Mouse (Mus musculus) CH12.LX (cell line): ENCODE measurements around the gene Cyp2e1. TPM values are rescaled to one million over a fixed set of nuclear protein-coding genes. Genes with fewer than 3 reads are reported as not detected.

ENCODE experiments used
- DNase-seq: peaks from one replicate; pipeline ENCODE4 v3.0.0-alpha.2; 2013; ENCODE audit errors: extremely low read depth
- H3K27ac ChIP-seq: 2 replicates; pipeline ENCODE4 v1.5.1; 2012; ENCODE audit warnings: low read depth, mild to moderate bottlenecking, control low read depth, moderate library complexity; ENCODE audit not compliant: insufficient read depth
- H3K27me3 ChIP-seq: replicated peaks from 2 replicates; pipeline ENCODE3; 2012; ENCODE audit warnings: inconsistent platforms
- H3K36me3 ChIP-seq, 2 experiments: replicated peaks in 1 of 2; 2 replicates each; pipeline versions ENCODE3 to v1.6.1; 2012; ENCODE audit warnings: inconsistent platforms in 1 of 2, low read length in 1 of 2, mild to moderate bottlenecking in 1 of 2, mixed read lengths in 1 of 2, moderate library complexity in 1 of 2; ENCODE audit not compliant: control insufficient read depth in 1 of 2, insufficient read depth in 1 of 2
- H3K4me1 ChIP-seq, 2 experiments: 2 replicates each; pipeline ENCODE4 v1.6.1; 2012; ENCODE audit warnings: inconsistent platforms in 1 of 2, moderate library complexity in 1 of 2; ENCODE audit not compliant: insufficient read depth in 2 of 2, control insufficient read depth in 1 of 2
- H3K4me2 ChIP-seq: 2 replicates; pipeline ENCODE4 v1.6.1; 2012; ENCODE audit warnings: low read depth, mild to moderate bottlenecking, control low read depth; ENCODE audit not compliant: poor library complexity, insufficient read depth, severe bottlenecking
- H3K4me3 ChIP-seq, 3 experiments: fragments of 150-350 bp in 1 of 3; sonication (generic) in 1 of 3; replicated peaks in 1 of 3; 2 replicates each; pipeline versions ENCODE3 to v1.5.1; 2011 to 2012; ENCODE audit warnings: low read depth in 2 of 3, low read length in 2 of 3, mild to moderate bottlenecking in 2 of 3, moderate library complexity in 2 of 3, control low read depth in 1 of 3, improper control_type of control experiment in 1 of 3, inconsistent platforms in 1 of 3, mixed read lengths in 1 of 3; ENCODE audit not compliant: poor library complexity in 1 of 3
- H3K79me2 ChIP-seq: replicated peaks from 2 replicates; pipeline ENCODE4 v1.6.1; 2012; ENCODE audit warnings: mild to moderate bottlenecking, moderate library complexity; ENCODE audit not compliant: control insufficient read depth, poor library complexity, insufficient read depth, severe bottlenecking; ENCODE audit errors: extremely low read depth
- H3K9ac ChIP-seq: 2 replicates; pipeline ENCODE4 v1.6.1; 2012; ENCODE audit warnings: low read depth, mild to moderate bottlenecking, control low read depth, moderate library complexity; ENCODE audit not compliant: insufficient read depth
- H3K9me3 ChIP-seq: replicated peaks from 2 replicates; pipeline ENCODE3; 2012; ENCODE audit warnings: low read length, inconsistent platforms, mixed read lengths
- BHLHE40 ChIP-seq: IDR thresholded peaks from 2 replicates; pipeline ENCODE4 v1.6.1; 2011; ENCODE audit warnings: mild to moderate bottlenecking, low read depth, low read length, improper control_type of control experiment
- CHD1 ChIP-seq: IDR thresholded peaks from 2 replicates; pipeline ENCODE4 v1.6.1; 2012; ENCODE audit warnings: low read depth, low read length, improper control_type of control experiment, inconsistent platforms
- CTCF ChIP-seq, 2 experiments: IDR thresholded peaks in 1 of 2; conservative IDR thresholded peaks in 1 of 2; 2 replicates each; pipeline ENCODE4 v1.5.1; 2011 to 2012; ENCODE audit warnings: low read depth in 2 of 2, low read length in 2 of 2, improper control_type of control experiment in 1 of 2, inconsistent platforms in 1 of 2, mild to moderate bottlenecking in 1 of 2, moderate library complexity in 1 of 2
- E2F4 ChIP-seq: IDR thresholded peaks from 2 replicates; pipeline ENCODE4 v1.6.1; 2011; ENCODE audit warnings: low read depth, low read length, improper control_type of control experiment; ENCODE audit not compliant: insufficient replicate concordance
- ETS1 ChIP-seq: conservative IDR thresholded peaks from 2 replicates; pipeline ENCODE4 v1.6.1; 2012; ENCODE audit warnings: low read depth, mild to moderate bottlenecking, inconsistent platforms, low read length, improper control_type of control experiment, moderate library complexity
- KAT2A ChIP-seq: IDR thresholded peaks from 2 replicates; pipeline ENCODE4 v1.6.1; 2012; ENCODE audit warnings: low read length, improper control_type of control experiment, inconsistent platforms; ENCODE audit not compliant: insufficient replicate concordance
- MAX ChIP-seq: IDR thresholded peaks from 2 replicates; pipeline ENCODE4 v1.6.1; 2011; ENCODE audit warnings: low read length, improper control_type of control experiment
- MAZ ChIP-seq: IDR thresholded peaks from 2 replicates; pipeline ENCODE4 v1.6.1; 2012; ENCODE audit warnings: low read depth, mild to moderate bottlenecking, inconsistent platforms, low read length, improper control_type of control experiment, moderate library complexity
- MEF2A ChIP-seq: IDR thresholded peaks from 2 replicates; pipeline ENCODE4 v1.6.1; 2014; ENCODE audit warnings: low read depth, mild to moderate bottlenecking, inconsistent platforms, low read length, improper control_type of control experiment, borderline replicate concordance
- MYC ChIP-seq: IDR thresholded peaks from 2 replicates; pipeline ENCODE4 v1.6.1; 2011; ENCODE audit warnings: low read depth, mild to moderate bottlenecking, improper control_type of control experiment, low read length
- NELFE ChIP-seq: IDR thresholded peaks from 2 replicates; pipeline ENCODE4 v1.6.1; 2011; ENCODE audit warnings: low read depth, low read length, improper control_type of control experiment
- NRF1 ChIP-seq: IDR thresholded peaks from 2 replicates; pipeline ENCODE4 v1.6.1; 2014; ENCODE audit warnings: low read depth, mild to moderate bottlenecking, inconsistent platforms, low read length, improper control_type of control experiment, moderate library complexity
- POLR2A ChIP-seq: IDR thresholded peaks from 2 replicates; pipeline ENCODE4 v1.6.1; 2011; ENCODE audit warnings: low read depth, mild to moderate bottlenecking, improper control_type of control experiment, low read length
- POLR2AphosphoS2 ChIP-seq: IDR thresholded peaks from 2 replicates; pipeline ENCODE4 v1.6.1; 2011; ENCODE audit warnings: low read depth, low read length, improper control_type of control experiment
- RAD21 ChIP-seq: IDR thresholded peaks from 2 replicates; pipeline ENCODE4 v1.6.1; 2011; ENCODE audit warnings: low read depth, mild to moderate bottlenecking, low read length, improper control_type of control experiment, moderate library complexity
- RCOR1 ChIP-seq: conservative IDR thresholded peaks from 2 replicates; pipeline ENCODE4 v1.6.1; 2012; ENCODE audit warnings: low read depth, mild to moderate bottlenecking, inconsistent platforms, low read length, improper control_type of control experiment
- SMC3 ChIP-seq: IDR thresholded peaks from 2 replicates; pipeline ENCODE4 v1.6.1; 2011; ENCODE audit warnings: low read depth, low read length, improper control_type of control experiment
- UBTF ChIP-seq: IDR thresholded peaks from 2 replicates; pipeline ENCODE4 v1.6.1; 2012; ENCODE audit warnings: low read depth, mild to moderate bottlenecking, inconsistent platforms, low read length, improper control_type of control experiment, moderate library complexity
- USF1 ChIP-seq: IDR thresholded peaks from 2 replicates; pipeline ENCODE4 v1.6.1; 2014; ENCODE audit warnings: low read depth, mild to moderate bottlenecking, inconsistent platforms, low read length, improper control_type of control experiment
- USF2 ChIP-seq: conservative IDR thresholded peaks from 2 replicates; pipeline ENCODE4 v1.6.1; 2011; ENCODE audit warnings: low read depth, low read length, improper control_type of control experiment
- ZC3H11A ChIP-seq: IDR thresholded peaks from 2 replicates; pipeline ENCODE4 v1.6.1; 2012; ENCODE audit warnings: low read depth, mild to moderate bottlenecking, inconsistent platforms, low read length, improper control_type of control experiment
- ZKSCAN1 ChIP-seq: IDR thresholded peaks from 2 replicates; pipeline ENCODE4 v1.6.1; 2012; ENCODE audit warnings: low read depth, inconsistent platforms, low read length, improper control_type of control experiment, borderline replicate concordance
- dilution Hi-C: fragments of 300-500 bp; cut with MboI; formaldehyde crosslinking; loops from 2 replicates; pipeline ENCODE4 v1.14.3; 2020; ENCODE audit warnings: low sequenced_read_pairs; ENCODE audit not compliant: extremely low pct_unique_long_range_greater_than_20kb, extremely low pct_ligation_motif_present
- in situ Hi-C: fragments of 300-500 bp; cut with MboI; formaldehyde crosslinking; loops from 3 replicates; pipeline ENCODE4 v1.14.3; 2019; ENCODE audit warnings: low sequenced_read_pairs, low pct_ligation_motif_present, low pct_unique_long_range_greater_than_20kb, mixed read lengths
- polyA plus RNA-seq: library from polyadenylated mRNA; unstranded; fragments of >175 nt; gene quantifications from 2 replicates; pipeline ENCODE4 v1.2.1, GENCODE M21; 2012; ENCODE audit warnings: low read depth; ENCODE audit not compliant: insufficient read length
- total RNA-seq, 2 experiments: library from RNA; depleted of rRNA; stranded (reverse); fragments of 300-350 nt in 1 of 2; fragments of >200 nt in 1 of 2; gene quantifications; 2 replicates each; pipeline ENCODE4 v1.2.3; 2012 to 2014

Cyp2e1 gene
- total and polyA plus RNA-seq, 3 experiments = not detected

GRCm38 (mm10) chr7:140802629-140803028 is 39.1 kb downstream of the Cyp2e1 start:
- no peak overlapping the region for H3K4me2 ChIP-seq
- DNase-seq = no peak
- H3K9me3 ChIP-seq = no peaks in the 10 kb centered on the region
- H3K79me2 ChIP-seq = no peaks in the 10 kb centered on the region
- no peaks in the 10 kb centered on the region for H3K36me3 ChIP-seq
- in situ Hi-C loops (no loop called here), dilution Hi-C loops (no loop called here)
- H3K4me3 ChIP-seq = no peak overlapping the region
- H3K27me3 ChIP-seq = peaks cover 95% of the 10 kb centered on the region
- H3K9ac ChIP-seq = no peak overlapping the region
- TF ChIP-seq RCOR1 = no peak
- no peak for TF ChIP-seq UBTF
- no peak for TF ChIP-seq ETS1
- TF ChIP-seq POLR2A = no peak
- TF ChIP-seq POLR2AphosphoS2 = no peak
- no peak for TF ChIP-seq BHLHE40
- TF ChIP-seq CTCF (conservative IDR thresholded peaks at IDR 0.05 in 1 of 2, IDR thresholded peaks at IDR 0.05 in 1 of 2; ENCODE audit: low read depth in 2 of 2, low read length in 2 of 2) = no peak
- no peak for TF ChIP-seq SMC3
- TF ChIP-seq NELFE = no peak
- TF ChIP-seq MEF2A = no peak
- no peak for TF ChIP-seq ZC3H11A
- TF ChIP-seq MAZ = no peak
- TF ChIP-seq MAX = no peak
- no peak for TF ChIP-seq NRF1
- no peak for TF ChIP-seq USF1
- no peak for TF ChIP-seq MYC
- TF ChIP-seq E2F4 = no peak
- no peak for TF ChIP-seq USF2
- TF ChIP-seq ZKSCAN1 = no peak
- no peak for TF ChIP-seq KAT2A
- no peaks in the 10 kb centered on the region for H3K4me1 ChIP-seq
- no peak overlapping the region for H3K27ac ChIP-seq

GRCm38 (mm10) chr7:140805704-140806103 is 42.2 kb downstream of the Cyp2e1 start:
- no peak overlapping the region for H3K9ac ChIP-seq
- DNase-seq = peak; percentile 61
- no peaks in the 10 kb centered on the region for H3K9me3 ChIP-seq
- H3K27ac ChIP-seq = no peak overlapping the region
- TF ChIP-seq SMC3 (peak; percentile 56), CHD1 (no peak), CTCF (conservative IDR thresholded peaks at IDR 0.05 in 1 of 2, IDR thresholded peaks at IDR 0.05 in 1 of 2; ENCODE audit: low read depth in 2 of 2, low read length in 2 of 2) (peak; percentile 57 to 98), RAD21 (peak; percentile 72)
- no peaks in the 10 kb centered on the region for H3K36me3 ChIP-seq
- H3K27me3 ChIP-seq = peaks cover 78% of the 10 kb centered on the region
- H3K4me1 ChIP-seq = no peaks in the 10 kb centered on the region
- in situ Hi-C loops (no loop called here), dilution Hi-C loops (no loop called here)
- H3K4me2 ChIP-seq = no peak overlapping the region
- no peak overlapping the region for H3K4me3 ChIP-seq
- H3K79me2 ChIP-seq = no peaks in the 10 kb centered on the region
